Mouse (Mus musculus) heart, adult 10 weeks (tissue): ENCODE results near the gene Olfr519. TPM values are rescaled to one million over a fixed set of nuclear protein-coding genes. Genes with fewer than 3 reads are reported as not detected.

ENCODE experiments used
- polyA plus RNA-seq: library from polyadenylated mRNA; stranded (reverse); fragments of 350-450 nt; fragmentation: Illumina TruSeq; extraction: RNeasy Lipid Tissue Mini Kit (QIAGEN cat#74804); gene quantifications from one replicate; pipeline ENCODE4 v1.2.3, GENCODE M21; 2014; ENCODE audit warnings: low read depth, low replicate concordance

Olfr519 gene
- polyA plus RNA-seq, result not detected

DNA sequence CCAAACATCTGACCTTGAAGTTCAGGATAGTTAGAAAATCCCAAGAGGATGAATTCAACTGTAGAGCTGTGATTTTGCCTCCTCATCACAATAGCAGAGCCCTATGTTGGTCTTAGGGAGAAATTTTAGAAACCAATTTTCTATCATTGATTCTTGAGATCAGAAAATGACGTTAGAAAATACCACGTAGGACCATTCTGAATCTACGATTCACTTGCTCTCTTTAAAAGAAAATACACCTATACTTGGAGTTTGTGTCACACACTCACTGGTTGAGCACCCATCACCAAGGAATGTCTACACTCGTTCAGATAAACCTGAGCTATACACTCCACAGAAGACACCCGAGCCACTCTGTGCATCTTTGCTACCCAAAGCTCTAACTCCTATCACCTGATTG, at the start of gene Olfr519:
Gene Olfr519, minus strand, starts transcription at position 101 of the 400 bp plus-strand sequence.

DNA sequence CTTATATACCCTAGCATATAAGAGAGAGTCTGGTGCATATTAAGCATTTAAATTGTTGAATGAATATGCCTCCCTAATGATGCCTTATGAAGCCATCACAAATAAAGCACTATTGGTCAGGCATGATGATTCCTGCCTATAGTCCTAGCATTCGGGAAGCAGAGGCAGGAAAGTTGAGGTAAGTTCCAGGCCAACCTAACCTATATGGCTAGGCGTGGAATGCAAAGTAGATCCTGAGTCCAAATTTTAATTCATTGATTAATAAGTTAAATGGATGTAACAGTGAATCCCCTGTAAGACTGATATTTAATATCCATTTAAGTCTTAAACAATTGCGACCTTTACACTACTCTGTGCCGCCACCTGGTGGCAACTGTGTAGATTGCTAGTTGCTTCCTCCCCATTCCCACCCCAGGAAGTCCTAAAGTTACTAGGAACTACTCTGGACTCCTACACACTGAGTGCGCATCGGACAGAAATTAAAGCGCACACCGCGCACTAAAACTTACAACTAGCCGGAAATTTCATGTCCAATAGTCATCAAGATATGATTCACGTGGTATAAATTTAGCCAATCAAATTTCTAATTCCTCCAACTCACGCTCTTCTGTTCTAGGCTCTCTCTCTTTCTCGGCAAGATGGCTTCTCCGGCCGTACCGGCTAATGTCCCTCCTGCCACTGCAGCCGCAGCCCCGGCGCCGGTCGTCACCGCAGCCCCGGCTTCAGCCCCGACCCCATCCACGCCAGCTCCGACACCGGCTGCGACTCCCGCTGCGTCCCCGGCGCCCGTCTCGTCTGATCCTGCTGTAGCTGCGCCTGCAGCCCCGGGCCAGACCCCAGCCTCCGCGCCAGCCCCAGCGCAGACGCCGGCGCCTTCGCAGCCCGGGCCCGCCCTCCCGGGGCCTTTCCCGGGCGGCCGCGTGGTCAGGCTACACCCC, 39.8 kb upstream of the Olfr519 start, which contains the start of gene Eif3f:
Gene Eif3f, plus strand, starts transcription at position 624 of the 938 bp plus-strand sequence.

DNA sequence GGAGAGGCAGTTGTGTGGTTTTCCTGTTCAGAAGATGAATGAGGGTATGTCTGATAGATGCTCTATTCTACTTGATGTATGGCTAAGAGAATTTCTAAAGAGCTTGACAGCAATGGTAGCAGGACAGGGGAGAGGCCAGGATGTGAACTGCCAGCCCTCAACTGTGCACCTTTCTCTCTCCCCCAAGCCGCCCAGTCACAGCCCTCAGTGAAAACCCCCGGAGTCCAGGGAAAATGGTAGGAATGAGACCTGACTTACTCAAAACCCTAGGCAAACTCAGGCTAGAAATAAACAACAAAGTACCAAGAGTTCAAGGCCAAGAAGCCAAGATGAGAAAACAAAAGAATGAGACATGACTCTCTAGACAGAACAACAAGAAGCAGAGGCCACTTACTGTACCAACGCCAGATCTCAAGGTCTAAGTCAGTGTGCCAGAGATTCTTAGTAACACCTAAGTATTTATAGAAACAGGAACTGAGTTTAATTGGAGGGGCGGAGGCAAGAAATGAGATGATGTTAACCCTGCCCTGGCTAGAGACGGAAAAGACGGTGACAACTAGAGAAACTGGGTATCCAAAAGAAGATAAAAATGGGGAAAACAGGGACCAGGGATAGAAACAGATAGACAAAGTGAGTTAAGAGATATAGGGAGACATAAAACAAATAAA, 35.6 kb upstream of the Olfr519 start, which contains the start of gene Nlrp10:
Gene Nlrp10, minus strand, starts transcription at position 453 of the 668 bp plus-strand sequence.

DNA sequence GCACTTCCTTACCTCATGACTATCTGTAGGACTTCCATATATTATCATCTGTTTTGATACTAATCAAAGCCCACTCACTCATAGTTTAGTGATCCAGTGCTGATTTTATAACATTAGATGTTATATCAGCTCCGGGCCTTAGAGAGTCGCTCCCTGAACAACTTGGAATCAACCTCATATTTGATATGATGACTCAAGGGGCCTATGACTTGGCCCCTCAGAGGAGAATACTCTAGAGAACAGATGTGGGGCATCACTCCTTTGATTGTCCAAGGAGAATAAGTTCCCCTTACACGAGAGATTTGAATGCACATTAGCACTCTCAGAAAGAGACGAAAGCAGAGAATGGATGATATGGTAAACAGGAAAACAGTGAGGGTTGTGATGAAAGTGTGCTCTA, 9.3 kb downstream of the Olfr519 start, which contains the start of gene Olfr518:
Gene Olfr518, minus strand, starts transcription at position 101 of the 400 bp plus-strand sequence.

DNA sequence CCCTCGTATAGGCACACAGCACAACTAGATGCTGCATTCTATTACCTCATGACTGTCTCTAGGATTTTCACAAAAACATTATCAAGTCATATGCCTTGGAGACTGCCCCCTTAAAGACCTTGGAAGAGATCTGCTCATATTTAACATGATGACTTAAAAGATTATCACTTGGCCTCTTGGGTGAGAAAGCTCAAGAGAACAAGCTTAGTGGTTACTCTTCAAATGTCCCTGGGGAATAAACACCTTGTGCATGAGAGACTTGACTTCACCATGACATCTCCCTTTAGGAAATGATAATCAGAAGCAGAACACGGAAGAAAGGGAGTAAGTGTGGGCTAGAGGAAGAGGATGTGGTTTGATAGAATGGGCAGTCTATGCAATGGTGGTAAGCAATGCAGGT, 21.9 kb downstream of the Olfr519 start, which contains the start of gene Olfr517:
Gene Olfr517, minus strand, starts transcription at position 101 of the 400 bp plus-strand sequence.

DNA sequence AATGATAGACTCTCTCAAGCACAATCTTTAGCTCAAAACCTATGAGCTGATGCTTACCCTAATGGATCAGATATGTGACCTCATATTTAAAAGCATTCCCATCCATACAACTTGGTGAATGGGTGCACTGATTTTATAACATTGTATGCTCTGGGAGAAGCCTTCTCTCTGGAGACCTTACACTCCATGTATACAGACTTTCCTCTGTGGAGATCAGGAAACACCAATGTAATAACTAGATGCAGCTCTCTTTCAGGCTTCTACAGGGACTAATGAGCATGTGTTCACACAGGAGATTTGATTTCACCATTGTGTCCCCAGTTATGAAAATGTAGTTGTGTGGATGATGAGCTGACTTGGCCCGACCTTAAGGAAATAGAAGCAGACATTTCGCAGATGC, 43.8 kb downstream of the Olfr519 start, which contains the start of gene Olfr516:
Gene Olfr516, minus strand, starts transcription at position 101 of the 400 bp plus-strand sequence.

Other genes starting within 250 kb of the Olfr519 start
- gene Olfr509, start 242.5 kb downstream of the Olfr519 start, polyA plus RNA-seq, result not detected
- not detected for gene Olfr510, start 228.0 kb downstream of the Olfr519 start, polyA plus RNA-seq
- not detected for gene Olfr512, start 181.1 kb downstream of the Olfr519 start, polyA plus RNA-seq
- not detected for gene Olfr513, start 143.4 kb downstream of the Olfr519 start, polyA plus RNA-seq
- gene Olfr514, start 68.4 kb downstream of the Olfr519 start, polyA plus RNA-seq, result not detected
- not detected for gene Olfr516, start 43.9 kb downstream of the Olfr519 start, polyA plus RNA-seq
- not detected for gene Olfr517, start 22.0 kb downstream of the Olfr519 start, polyA plus RNA-seq
- not detected for gene Olfr518, start 9.4 kb downstream of the Olfr519 start, polyA plus RNA-seq
- 18.9 TPM for gene Nlrp10, start 35.8 kb upstream of the Olfr519 start, polyA plus RNA-seq
- 84.8 TPM for gene Eif3f, start 40.0 kb upstream of the Olfr519 start, polyA plus RNA-seq
- gene Tub, start 55.9 kb upstream of the Olfr519 start, polyA plus RNA-seq, result 0.52 TPM
- 1.6 TPM for gene Ric3, start 188.9 kb upstream of the Olfr519 start, polyA plus RNA-seq